ENCODE assay signal across 15 mouse cellular contexts in genomic region chr19:32111866-32112790, GRCm38 (mm10). TPM values are rescaled to one million over a fixed set of nuclear protein-coding genes. Genes with fewer than 3 reads are reported as not detected.
DNase-seq lines count a peak whose midpoint lies in the region; ATAC-seq lines count a peak whose summit lies in the region.
"Had no signal": no experiment of that assay in that cellular context is flagged by ENCODE, and none has a peak within 500 bp of the region (broad histone marks: within the 10 kb centered on the region; RNA-seq: fewer than 3 reads in every experiment).

No protein-coding gene starts in this region.

- H3K4me1 ChIP-seq in kidney, embryonic 14.5 days (ENCODE audit: control insufficient read depth, insufficient read depth, low read length) = peaks cover 13% of the 10 kb centered on the region; the same call in 1 of the 2 replicates
- no peaks in the 10 kb centered on the region for H3K4me1 ChIP-seq in forebrain, embryonic 13.5 days
- H3K4me1 ChIP-seq: hindbrain, embryonic 12.5 days; intestine, embryonic 15.5 days; midbrain, embryonic 12.5 days had no signal

- 0 out of 2 replicates have a peak overlapping the region, but pooled peaks have one; percentile 7 for H3K27ac ChIP-seq in kidney, embryonic 14.5 days (ENCODE audit: low read depth, low read length)
- H3K27ac ChIP-seq in forebrain, embryonic 13.5 days = no peak overlapping the region
- H3K27ac ChIP-seq: hindbrain, embryonic 12.5 days; intestine, embryonic 15.5 days; liver, embryonic 13.5 days; midbrain, embryonic 12.5 days had no signal

- no peaks in the 10 kb centered on the region for H3K27me3 ChIP-seq in kidney, embryonic 14.5 days (ENCODE audit: control insufficient read depth, insufficient read depth, low read length)
- no peaks in the 10 kb centered on the region for H3K27me3 ChIP-seq in forebrain, embryonic 13.5 days
- H3K27me3 ChIP-seq: hindbrain, embryonic 12.5 days; intestine, embryonic 15.5 days; liver, embryonic 13.5 days; midbrain, embryonic 12.5 days had no signal

- no peaks in the 10 kb centered on the region for H3K36me3 ChIP-seq in kidney, embryonic 14.5 days (ENCODE audit: control insufficient read depth, insufficient read depth, low read length)
- H3K36me3 ChIP-seq in forebrain, embryonic 13.5 days (ENCODE audit: poor library complexity, severe bottlenecking) = no peaks in the 10 kb centered on the region
- H3K36me3 ChIP-seq: hindbrain, embryonic 12.5 days; intestine, embryonic 15.5 days; liver, embryonic 13.5 days; midbrain, embryonic 12.5 days had no signal

- no peaks in the 10 kb centered on the region for H3K9me3 ChIP-seq in kidney, embryonic 14.5 days (ENCODE audit: control insufficient read depth, low read length)
- no peaks in the 10 kb centered on the region for H3K9me3 ChIP-seq in forebrain, embryonic 13.5 days (replicated peaks)
- H3K9me3 ChIP-seq: hindbrain, embryonic 12.5 days; intestine, embryonic 15.5 days; liver, embryonic 13.5 days; midbrain, embryonic 12.5 days had no signal

- intact Hi-C loops in left cerebral cortex, postnatal 25 days (cut with DNase I) = no loop called here

- WGBS in kidney, embryonic 14.5 days = 66% methylated on average over 8 of the region's 8 CpGs
- WGBS in forebrain, embryonic 13.5 days = 90% methylated on average over 8 of the region's 8 CpGs

- no peak overlapping the region for H3K4me2 ChIP-seq in kidney, embryonic 14.5 days (replicated peaks; ENCODE audit: low read depth, low read length)
- H3K4me2 ChIP-seq in forebrain, embryonic 13.5 days = no peak overlapping the region
- H3K4me2 ChIP-seq: hindbrain, embryonic 12.5 days; intestine, embryonic 15.5 days; liver, embryonic 13.5 days; midbrain, embryonic 12.5 days had no signal

- no peak for ATAC-seq in kidney, embryonic 14.5 days (ENCODE audit: low FRiP score, low TSS enrichment)
- ATAC-seq in hematopoietic stem cell, adult 5-6 weeks (replicated peaks in 1 of 2; ENCODE audit: insufficient read depth in 1 of 2, low FRiP score in 2 of 2, low TSS enrichment in 1 of 2, low read depth in 1 of 2, poor library complexity in 2 of 2, severe bottlenecking in 2 of 2) = peak; percentile 75 to 78
- no peak for ATAC-seq in forebrain, embryonic 13.5 days
- ATAC-seq: intestine, embryonic 15.5 days had no signal

- H3K9ac ChIP-seq in kidney, embryonic 14.5 days (ENCODE audit: low read depth, low read length) = no peak overlapping the region
- no peak overlapping the region for H3K9ac ChIP-seq in forebrain, embryonic 13.5 days
- H3K9ac ChIP-seq: hindbrain, embryonic 12.5 days; intestine, embryonic 15.5 days; liver, embryonic 13.5 days; midbrain, embryonic 12.5 days had no signal

- H3K4me3 ChIP-seq in kidney, embryonic 14.5 days (ENCODE audit: low read length) = no peak overlapping the region
- no peak overlapping the region for H3K4me3 ChIP-seq in forebrain, embryonic 13.5 days
- H3K4me3 ChIP-seq: hindbrain, embryonic 12.5 days; intestine, embryonic 15.5 days; liver, embryonic 13.5 days; midbrain, embryonic 12.5 days; myocyte had no signal

- DNase-seq in kidney, adult 18-20 months = no peak
- DNase-seq in 416B (ENCODE audit: low read depth) = peak; percentile 82
- peak; percentile 68 for DNase-seq in MEL-GATA-1-ER (ENCODE audit: extremely low read depth, low read depth)
- no peak for DNase-seq in right cerebral cortex, adult 18-20 months
- DNase-seq in left cerebral cortex, postnatal 25 days (ENCODE audit: low spot score in 2 of 2) = no peak
- DNase-seq: cerebellum, adult 18-20 months; liver, embryonic 13.5 days; lung, postnatal 10 days had no signal

RNA-seq across cellular contexts. Expression of gene Asah2, which starts 4.1 kb away (rescaled TPM):
- 1.6 and 1.8 TPM in 2 replicates for polyA plus RNA-seq in kidney, embryonic 14.5 days (2014; fragmentation: Nextera tagmentation; extraction: Ambion mirVana)
- 23.3 and 31.3 TPM in 2 replicates for total RNA-seq in hematopoietic stem cell, adult 5-6 weeks (2017)
- 1 to 10 TPM; 7.2 to 7.3 TPM for total RNA-seq in left cerebral cortex, postnatal 25 days (2021)
- polyA plus RNA-seq in forebrain, embryonic 13.5 days (2015; fragmentation: Nextera tagmentation; extraction: Ambion mirVana) = 0.18 and 0.34 TPM in 2 replicates

Comparison
In these comparisons a context has a peak if more than half of its experiments do, and no peak if none do; other contexts are left out.
1. ATAC-seq: peak in hematopoietic stem cell, adult 5-6 weeks (2 of 2); none in kidney, embryonic 14.5 days (single experiment) and forebrain, embryonic 13.5 days (single experiment).
2. DNase-seq: peak in 416B (single experiment) and MEL-GATA-1-ER (single experiment); none in kidney, adult 18-20 months (single experiment), right cerebral cortex, adult 18-20 months (single experiment) and left cerebral cortex, postnatal 25 days (0 of 2).